Mouse (Mus musculus) activated CD4-positive, CD25-positive, alpha-beta regulatory T cell, adult 4 months (primary cell): ENCODE data around the gene A630076J17Rik. TPM values are rescaled to one million over a fixed set of nuclear protein-coding genes. Genes with fewer than 3 reads are reported as not detected.
A peak's percentile ranks its signal among the peaks of the same experiment; 100 is the strongest.

ENCODE experiments used
- ATAC-seq: one replicate; pipeline ENCODE4 v1.8.0; 2017
- polyA plus RNA-seq, 2 experiments: library from polyadenylated mRNA; unstranded; fragments of 100-300 nt; shearing (Covaris generic); gene quantifications; one replicate each; pipeline ENCODE4 v1.2.1; 2017

The A630076J17Rik gene
- polyA plus RNA-seq, 2 experiments from 2014 or later: not detected

- no peak for ATAC-seq
Observed at GRCm38 (mm10) chr3:107231202-107231601, 788 bp downstream of the A630076J17Rik start.

GRCm38 (mm10) chr3:107233351-107233813 is 3.0 kb downstream of the A630076J17Rik start:
- peak; percentile 97 for ATAC-seq

DNA sequence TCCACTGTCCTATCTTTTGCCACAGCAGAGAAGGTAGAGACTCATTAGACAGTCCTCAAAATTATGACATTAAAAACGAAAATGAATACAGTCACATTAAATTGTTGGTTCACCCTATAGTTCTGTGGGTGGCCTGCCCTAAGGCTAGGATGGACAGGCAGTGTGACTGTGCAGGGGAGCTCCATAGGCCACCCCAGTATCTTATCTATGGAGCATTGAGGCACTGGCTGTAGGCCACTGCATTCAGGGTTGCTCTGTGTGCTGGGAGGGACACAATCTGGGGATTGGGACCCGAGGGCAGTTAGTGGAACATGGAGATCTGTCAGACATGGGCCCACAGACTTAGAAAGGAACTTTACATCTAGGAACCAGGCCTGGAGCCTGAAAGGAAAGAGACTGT is 3.5 kb downstream of the A630076J17Rik start:
- no peak for ATAC-seq

- ATAC-seq: no peak
Observed at GRCm38 (mm10) chr3:107238051-107238450, 7.6 kb downstream of the A630076J17Rik start.

GRCm38 (mm10) chr3:107238471-107238980 is 8.1 kb downstream of the A630076J17Rik start:
- ATAC-seq: no peak

- ATAC-seq: no peak
Observed at GRCm38 (mm10) chr3:107239607-107240006, 9.2 kb downstream of the A630076J17Rik start, which contains the start of gene Prok1. Gene Prok1, minus strand, starts transcription at chr3:107239707.

- no peak for ATAC-seq
Observed at GRCm38 (mm10) chr3:107241389-107242094, 11.1 kb downstream of the A630076J17Rik start.

GRCm38 (mm10) chr3:107246876-107247275 is 16.5 kb downstream of the A630076J17Rik start:
- ATAC-seq: no peak

- ATAC-seq: no peak
Observed at GRCm38 (mm10) chr3:107249042-107249441, 18.6 kb downstream of the A630076J17Rik start.

DNA sequence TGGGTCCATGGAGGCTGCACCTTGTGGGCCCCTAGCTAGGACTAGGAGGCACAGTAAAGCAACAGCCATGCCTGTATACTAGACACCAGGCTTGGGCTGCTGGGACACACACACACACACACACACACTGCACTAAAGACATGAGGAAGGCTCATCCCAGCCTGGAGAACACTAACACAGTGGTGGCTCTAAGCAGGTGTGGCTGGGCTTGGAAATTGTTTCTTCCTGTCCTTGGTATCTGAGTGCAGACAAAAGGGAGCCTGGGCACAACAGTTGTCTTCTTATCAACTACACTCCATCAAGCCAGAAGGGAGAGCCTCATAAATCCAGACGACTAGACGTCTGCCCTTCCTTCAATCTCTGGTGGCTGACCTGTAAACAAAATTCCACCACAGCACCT is 19.9 kb downstream of the A630076J17Rik start:
- ATAC-seq: no peak

DNA sequence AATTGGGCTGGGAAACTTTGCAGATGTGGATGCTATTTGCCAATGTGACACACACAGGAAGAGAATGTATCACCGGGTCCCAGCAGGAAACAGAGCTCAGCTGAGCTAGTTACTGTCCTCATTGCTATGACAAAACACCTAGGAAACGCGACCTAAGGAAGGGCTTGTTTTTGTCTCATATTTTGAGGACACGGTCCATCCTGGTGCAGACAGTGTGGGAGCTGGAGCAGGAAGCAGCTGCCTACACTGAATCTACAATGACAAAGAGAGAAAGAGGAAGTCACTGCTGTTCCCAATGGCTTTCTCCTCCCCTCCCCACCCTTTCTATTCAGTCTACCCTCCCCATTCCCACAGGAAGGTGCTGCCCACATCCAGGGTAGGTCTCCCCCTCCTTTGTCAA is 21.6 kb downstream of the A630076J17Rik start:
- ATAC-seq: no peak

DNA sequence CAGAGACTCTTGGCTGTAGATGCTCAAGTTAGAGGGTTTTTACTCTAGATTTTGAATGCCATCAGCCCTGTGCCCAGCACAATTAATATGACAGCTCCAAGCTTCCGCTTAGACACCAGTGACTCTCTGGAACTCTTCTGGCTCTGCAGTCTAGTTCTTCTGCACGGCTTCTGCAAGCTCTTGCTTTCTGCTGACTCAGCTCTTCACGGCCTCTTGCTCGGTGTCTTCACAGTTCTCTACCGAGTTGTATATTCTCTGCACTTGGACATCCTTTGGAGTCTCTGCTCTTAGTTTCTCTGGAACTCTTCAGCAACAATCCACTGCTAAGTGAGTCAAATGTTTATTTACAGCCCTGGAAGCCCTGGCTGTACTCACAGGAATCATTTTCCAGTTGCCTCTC is 23.5 kb downstream of the A630076J17Rik start:
- ATAC-seq: no peak

- no peak for ATAC-seq
Observed at GRCm38 (mm10) chr3:107255992-107256391, 25.6 kb downstream of the A630076J17Rik start.

- no peak for ATAC-seq
Observed at GRCm38 (mm10) chr3:107256724-107257123, 26.3 kb downstream of the A630076J17Rik start.

- no peak for ATAC-seq
Observed at GRCm38 (mm10) chr3:107257924-107258323, 27.5 kb downstream of the A630076J17Rik start.

DNA sequence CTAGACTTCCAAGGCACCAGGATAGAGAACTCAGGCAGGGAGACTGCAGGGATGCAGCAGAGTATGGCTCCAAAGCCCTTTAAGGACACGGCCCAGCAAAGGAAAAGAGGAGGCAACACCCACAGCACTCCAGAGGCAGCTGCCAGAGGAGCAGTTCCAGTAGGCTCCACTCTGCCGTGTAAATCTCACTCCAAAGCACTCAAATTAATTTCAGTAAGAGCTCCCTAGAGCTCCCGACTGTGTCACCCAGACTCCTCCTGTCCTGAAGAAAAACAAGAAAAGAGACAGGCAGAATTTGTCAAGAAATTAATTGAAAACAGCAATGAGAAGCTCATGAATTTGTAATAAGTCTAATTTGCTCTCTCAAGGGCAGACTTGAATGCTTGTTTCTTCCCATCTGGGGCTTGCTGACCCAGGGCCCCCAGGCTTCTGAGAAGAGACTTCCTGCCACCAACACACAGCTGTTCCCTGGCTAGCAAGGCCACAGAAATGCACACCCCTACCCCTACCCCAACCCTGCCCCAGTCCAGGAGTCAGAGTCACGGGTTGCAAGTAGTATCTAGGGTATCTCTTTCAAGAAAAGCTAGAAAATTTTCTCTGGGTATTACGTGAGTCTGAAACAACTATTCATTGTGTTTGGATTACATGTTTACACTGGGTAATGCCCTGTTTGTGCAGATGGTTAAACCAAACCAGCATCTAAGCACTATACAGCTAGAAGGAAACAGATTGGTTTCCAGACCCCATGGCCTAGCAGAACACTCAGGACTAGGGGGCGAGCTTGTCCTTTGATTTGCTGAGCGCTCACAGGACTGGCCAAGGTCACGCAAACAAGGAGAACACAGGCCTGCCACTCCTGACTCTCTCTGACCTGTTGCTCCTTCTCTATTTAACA is 30.8 kb downstream of the A630076J17Rik start:
- no peak for ATAC-seq

GRCm38 (mm10) chr3:107261851-107262165 is 31.4 kb downstream of the A630076J17Rik start:
- no peak for ATAC-seq

DNA sequence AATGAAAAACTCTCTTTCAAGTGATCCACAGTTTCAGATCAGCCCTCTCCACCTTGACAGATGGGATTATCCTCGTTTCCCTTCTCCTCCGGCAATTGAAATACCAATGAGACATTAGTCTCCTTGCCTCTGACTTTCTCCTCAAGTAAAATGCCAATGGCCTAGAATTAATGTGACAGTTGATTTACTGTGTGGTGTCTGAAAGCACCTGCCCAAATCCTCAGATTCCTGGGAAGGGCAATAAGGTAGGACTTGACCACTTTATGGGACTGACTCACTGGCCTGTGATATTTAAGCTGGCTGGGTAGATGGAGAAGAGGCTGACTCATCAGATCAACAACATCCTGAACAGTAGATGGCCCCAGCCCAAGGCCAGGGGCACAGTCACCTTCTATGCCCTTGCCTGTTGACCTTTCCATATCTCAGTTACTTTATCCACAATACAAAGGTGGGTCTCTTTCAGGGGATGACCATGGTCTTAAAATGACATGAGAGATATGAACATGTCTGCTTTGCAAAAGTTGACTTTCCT is 36.5 kb downstream of the A630076J17Rik start:
- ATAC-seq: no peak

- ATAC-seq: no peak
Observed at GRCm38 (mm10) chr3:107272433-107272832, 42.0 kb downstream of the A630076J17Rik start.

GRCm38 (mm10) chr3:107273820-107274219 is 43.4 kb downstream of the A630076J17Rik start:
- peak; percentile 80 for ATAC-seq

- ATAC-seq: no peak
Observed at GRCm38 (mm10) chr3:107275351-107275750, 44.9 kb downstream of the A630076J17Rik start.

DNA sequence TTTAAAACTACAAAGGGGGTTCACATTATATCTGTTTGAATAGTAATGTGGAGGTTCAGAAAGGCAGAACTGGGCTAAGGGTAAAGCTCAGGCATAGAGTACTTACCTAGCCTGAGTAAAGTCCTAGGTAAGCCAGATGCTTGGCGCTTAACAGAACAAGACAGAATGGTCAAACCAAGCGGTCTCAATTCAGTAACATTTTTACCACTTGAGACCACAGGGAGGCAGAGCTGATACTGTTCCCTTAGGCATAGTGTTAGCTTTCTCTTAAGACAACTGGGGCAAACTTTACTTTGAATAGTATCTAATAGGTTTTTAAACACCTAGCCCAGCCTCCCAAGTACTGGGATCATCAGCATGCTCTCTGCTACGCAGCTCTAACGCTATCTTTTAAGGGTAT is 45.6 kb downstream of the A630076J17Rik start:
- ATAC-seq: no peak

DNA sequence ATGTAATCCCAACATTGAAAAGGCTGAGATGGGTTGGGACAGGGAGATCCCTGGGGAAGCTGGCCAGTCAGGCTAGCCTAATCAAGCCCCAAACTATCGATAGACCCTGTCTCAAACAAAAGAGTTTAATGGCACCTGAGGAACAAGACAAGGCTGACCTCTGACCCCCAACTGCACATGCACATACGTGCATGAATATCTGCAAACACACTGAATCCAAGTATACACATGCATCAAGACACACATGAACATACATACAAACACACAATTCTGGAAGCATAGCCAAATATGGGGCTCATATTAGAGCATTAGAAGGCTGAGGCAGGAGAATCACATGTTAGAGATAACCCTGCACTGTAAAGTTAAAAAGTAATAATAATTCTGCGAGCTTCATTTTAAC is 46.2 kb downstream of the A630076J17Rik start:
- ATAC-seq: no peak
